Mouse (Mus musculus): ENCODE results near the gene Uck2. TPM values are rescaled to one million over a fixed set of nuclear protein-coding genes. Genes with fewer than 3 reads are reported as not detected.

The Uck2 gene
- total RNA-seq, 2 experiments from 2014 or later = 181 to 286 TPM

DNA sequence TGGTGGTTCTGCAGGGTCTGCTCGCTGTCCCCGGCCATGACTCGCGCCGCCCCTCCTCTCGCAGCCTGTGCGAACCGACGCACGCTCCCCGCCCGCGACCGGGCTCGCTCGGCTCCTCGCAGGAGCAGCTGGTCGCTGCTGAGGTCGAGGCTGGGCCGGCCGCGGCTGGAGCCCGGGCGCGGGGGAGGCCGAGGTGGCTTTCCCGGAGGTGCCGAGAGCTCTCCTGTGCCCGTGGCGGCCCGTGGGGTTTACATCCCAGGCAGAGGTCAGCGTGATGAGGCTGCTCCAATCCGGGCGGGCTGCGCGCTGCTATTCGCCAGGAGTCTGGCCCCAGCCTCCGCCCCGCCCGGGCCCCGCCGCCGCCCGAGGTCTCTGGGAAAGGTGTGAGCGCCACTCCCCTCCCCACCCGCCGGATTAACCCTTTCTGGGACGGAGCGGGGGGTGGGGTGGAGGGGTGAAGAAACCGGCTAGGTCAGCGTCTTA is 242 bp downstream of the Uck2 start:
- peak; percentile 49 for ATAC-seq (replicated peaks; ENCODE audit: poor library complexity, severe bottlenecking)

DNA sequence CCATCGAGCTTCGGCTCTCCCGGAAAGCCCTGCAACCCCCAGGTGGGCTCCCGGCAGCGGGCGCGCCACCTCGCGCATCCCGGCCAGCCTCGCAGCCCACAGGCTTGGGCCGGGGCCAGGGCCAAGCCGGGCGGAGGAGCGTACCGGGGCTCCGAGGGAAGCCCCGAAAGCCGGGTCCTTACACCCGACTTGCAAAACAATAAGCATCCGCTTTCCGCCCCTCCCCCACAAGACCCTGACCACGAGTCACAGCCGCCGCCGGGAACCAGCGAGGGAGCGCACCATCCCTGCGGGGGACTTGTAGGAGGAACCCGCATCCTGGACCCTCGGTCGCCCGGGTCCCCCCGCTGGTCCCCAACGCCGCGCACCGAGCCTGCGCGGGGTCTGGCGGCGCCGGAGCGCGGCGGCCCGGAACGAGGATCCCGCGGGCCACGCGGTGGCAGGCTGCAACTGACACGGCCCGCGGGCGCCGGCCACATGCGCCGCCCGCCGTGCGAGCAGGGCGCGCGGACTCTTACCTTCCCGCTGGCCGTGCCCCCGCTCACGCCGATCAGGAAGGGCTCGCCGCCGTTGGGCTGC is 773 bp downstream of the Uck2 start:
- ATAC-seq (replicated peaks; ENCODE audit: poor library complexity, severe bottlenecking) = peak; percentile 13

DNA sequence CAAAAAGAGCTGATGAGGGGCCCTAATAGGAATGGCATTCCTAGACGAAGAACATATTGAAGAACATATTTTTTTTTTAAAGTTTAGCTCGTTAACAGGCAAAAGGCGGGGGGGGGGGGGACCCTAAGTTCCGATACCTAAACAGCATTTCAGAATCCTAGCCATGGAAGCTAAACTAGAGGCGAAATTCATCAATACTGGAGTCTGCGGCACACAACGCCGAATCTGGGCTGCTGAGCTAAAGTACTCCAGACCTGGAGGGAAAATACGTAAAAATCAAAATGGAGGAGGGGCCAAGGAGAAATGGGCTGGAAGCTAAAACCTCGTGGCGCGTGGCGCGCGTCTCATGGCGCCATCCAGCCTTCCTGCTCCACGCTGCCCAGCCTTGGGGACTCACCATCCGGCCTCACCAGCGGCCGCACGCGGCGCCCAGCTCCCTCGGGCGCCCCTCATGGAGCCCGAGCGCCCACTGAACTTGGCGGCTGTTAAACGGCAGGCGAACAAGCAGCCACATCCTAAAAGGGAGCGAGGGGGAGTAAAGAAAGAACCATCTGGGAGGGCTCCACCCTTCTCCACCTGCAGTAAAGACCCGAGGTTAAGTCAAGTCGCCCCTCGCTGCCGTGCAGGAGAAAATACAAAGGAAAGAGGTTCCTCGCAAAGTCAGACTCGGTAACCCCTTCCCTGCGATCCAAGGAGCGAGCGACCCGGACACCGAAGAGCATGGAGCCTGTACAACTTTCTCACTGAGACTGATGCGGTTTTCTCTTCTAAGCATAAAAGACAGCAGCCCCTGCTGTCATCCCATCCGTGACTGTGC is 1.5 kb downstream of the Uck2 start:
- peak; percentile 26 for ATAC-seq (replicated peaks; ENCODE audit: poor library complexity, severe bottlenecking)

DNA sequence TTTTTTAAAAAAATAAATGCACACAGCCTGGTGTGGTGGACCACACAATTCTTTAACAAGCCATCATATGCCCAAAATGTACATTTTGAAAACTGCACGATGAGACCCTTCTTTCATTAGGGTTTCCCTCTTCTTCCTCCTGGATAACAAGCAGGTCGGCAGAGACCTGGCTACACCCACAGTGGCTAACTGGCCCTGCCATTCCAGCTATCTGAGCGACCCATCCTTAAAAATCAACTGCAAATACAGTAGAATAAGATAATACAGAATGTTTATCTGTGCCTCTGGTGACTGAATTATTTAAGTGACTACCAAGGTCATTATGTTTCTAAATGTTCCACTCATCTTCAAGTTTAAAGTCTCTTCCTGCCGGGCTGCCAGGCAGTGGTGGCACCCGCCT is 2.4 kb downstream of the Uck2 start:
- no peak for ATAC-seq (replicated peaks; ENCODE audit: poor library complexity, severe bottlenecking)

DNA sequence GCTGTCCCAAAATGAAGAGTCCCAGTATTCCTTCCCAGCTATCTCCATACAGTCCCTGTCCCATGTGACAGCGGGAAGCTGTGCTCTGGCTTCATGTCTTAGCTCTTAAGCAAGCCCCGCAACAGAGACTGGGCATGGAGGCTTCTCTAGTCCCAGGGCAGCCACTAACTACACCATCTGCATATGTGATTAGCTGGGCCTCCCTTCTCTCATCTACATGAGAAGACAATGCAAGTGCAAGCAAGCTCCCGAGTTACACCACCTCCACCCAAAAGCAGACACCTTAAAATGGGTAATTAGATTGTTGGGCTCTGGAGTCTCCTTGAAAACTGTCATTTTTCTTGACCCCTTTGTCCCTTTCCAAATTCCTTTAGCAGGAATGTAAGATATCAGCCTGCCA is 3.0 kb downstream of the Uck2 start:
- no peak for ATAC-seq (replicated peaks; ENCODE audit: poor library complexity, severe bottlenecking)

DNA sequence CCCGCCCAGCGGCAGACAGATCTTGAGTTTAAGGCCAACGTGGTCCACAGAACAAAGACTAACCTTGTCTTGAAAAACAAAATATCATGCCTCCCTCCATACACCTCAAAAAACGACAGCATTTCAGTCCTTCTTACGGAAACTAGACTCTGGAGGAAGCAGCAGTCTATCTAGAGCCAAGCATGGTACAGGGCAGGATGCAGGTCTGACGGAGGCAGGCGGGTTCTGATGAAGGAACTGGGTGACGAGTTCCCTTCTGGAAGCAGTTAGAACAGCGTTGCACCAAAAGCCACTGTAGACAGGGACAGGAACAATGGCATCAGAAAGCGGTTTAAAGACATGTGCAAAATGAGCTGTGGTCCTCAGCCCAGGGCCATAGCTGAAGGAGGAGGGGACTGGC is 5.1 kb downstream of the Uck2 start:
- ATAC-seq (replicated peaks; ENCODE audit: poor library complexity, severe bottlenecking) = peak; percentile 12

DNA sequence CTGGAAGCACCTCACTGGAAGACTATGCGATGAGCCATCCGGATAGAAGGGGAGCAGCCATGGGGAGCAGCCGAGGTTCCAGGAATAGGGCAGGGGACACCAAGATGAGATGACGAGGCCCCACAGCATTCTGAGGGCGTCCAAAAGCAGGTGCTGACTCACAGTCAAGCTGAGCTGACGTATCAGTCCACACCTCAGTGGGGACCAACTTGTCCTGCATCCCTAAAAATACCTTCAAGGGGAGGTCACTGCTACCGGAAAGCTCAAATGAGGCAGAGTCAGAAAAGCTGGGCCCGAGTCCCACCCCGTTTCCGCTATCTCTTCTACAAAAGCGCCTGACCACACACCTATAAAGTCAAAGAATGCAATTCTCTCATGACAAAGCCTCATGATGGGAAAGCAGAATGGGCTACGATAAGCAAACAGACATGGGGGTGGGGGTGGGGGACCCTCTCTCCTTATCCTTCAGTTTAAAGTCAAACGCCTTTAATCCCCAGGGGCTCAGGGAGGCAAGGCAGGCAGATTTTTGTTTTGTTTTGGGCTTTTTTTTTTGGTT is 5.9 kb downstream of the Uck2 start:
- no peak for ATAC-seq (replicated peaks; ENCODE audit: poor library complexity, severe bottlenecking)

DNA sequence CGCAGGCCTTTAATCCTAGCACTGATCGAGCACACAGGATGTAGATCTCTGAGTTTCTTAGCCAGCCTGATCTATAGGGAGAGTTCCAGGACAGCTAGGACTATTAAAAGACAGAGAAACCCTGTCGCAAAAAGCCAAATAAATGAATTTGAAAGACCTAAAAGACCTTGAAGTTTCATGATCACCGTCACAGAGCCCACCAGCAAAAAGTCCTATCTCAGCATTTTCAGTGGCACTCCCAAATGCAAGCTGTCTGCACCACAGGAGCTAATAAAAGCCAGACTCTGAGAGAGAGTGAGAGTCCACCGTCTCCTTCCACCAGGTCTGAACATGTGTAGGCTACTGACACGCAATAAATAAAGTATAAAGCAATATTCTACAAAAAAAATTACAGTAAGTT is 6.7 kb downstream of the Uck2 start:
- ATAC-seq (replicated peaks; ENCODE audit: poor library complexity, severe bottlenecking) = no peak

DNA sequence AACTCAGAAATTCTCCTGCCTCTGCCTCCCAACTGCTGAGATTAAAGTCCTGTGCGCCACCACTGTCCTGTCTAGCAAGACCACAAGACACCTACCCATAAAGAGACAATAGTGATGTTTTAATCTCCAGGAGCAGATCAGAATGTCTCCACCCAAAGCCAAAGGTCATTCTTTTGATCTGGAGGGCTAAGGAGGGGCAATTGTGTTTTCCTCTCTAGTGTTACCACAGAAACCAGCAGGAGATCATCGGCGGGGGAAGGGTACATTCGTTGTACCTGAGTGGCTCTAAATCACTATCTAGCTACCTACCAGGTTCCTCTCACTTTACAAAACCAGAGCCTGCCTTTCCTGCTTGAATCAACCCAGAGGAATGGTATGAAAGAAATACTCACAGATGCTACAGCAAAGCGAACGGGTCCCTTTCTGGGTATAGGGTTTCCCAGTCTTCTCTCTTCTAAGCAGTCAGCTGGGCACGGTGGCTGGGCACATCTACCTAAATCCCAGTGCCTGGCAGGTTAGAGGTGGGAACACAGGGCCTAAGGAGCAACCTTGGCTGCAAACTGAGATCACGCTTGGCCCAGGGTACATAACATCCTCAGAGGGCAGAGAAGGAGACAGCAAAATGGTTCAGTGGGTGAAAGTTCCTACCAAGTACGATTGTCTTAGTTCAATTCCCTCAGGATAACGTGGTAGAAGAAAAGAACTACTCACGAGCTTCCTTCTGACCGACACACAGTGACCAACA is 10.3 kb downstream of the Uck2 start:
- no peak for ATAC-seq (replicated peaks; ENCODE audit: poor library complexity, severe bottlenecking)

DNA sequence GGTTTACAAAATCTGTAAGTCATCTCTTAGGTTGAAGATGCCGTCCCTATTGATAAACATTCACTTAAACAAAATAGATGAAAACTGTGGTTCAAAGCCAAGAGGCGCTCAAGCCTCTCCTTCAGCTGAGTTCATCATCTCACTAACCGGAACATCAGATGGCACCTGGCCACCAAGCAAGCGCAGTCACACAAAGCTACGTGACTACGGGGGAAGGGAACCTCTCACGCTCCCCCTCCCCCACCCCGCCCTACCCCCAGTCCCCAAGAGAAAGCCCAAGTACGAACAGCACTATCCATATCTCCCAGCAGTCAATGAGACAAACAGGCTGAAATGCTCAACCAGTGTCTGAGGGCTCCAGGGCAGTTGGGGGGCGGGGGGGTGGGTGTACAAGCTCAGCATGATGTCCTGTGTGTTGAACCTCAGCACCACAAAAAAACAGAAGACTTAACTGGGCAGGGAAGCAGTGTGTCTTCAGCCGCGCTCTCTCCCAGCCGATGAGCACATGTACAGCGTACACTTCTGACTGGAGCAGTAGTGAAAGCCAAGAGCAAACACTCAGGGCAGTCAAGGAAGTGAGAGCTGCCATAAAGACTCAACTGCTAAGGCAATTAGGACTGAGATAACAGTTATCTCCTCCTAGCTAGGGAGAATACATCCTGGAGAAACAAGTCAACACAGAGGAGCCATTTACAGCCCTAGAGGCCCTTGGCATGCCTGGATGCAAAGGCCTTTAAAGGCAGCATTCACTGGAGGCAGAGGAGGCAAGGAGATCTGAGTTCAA is 11.5 kb downstream of the Uck2 start:
- no peak for ATAC-seq (replicated peaks; ENCODE audit: poor library complexity, severe bottlenecking)

DNA sequence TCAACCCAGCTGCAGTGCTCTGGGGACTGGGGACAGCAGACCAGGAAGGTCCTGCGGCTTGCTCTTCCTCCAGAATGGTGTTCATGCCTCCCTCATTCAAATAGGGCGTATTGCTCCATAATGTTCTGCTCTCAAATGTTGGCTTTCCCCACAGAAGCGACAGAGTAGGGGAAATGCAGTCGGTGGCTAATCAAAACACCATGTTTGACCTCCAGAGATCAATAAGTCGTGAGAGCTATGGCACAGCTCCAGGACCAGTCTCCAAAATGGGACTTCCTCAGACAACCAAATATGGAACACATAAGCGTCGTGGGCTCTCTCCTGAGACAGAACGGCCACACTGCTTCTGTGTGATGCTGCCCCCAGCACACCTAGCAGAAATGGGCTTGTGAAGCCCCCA is 13.3 kb downstream of the Uck2 start:
- peak; percentile 3 for ATAC-seq (replicated peaks; ENCODE audit: poor library complexity, severe bottlenecking)

DNA sequence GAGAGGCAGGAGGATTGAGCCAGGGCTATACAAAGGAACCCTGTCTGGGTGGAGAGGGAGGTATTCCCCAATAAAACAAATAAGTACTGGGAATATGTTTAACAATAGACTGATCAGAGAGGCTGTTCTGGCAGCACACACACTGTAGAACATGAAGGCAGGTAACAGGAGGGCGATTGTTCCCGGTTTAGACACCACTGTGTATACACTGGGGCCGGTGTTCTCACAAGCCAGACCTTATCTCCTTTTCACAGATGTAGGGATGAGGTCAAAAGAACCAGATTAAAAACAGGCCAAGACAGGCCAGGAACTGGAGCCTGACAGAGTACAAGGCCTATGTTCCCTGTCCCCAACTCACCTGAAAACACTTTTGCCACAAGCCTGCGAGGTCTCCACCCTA is 13.8 kb downstream of the Uck2 start:
- ATAC-seq (replicated peaks; ENCODE audit: poor library complexity, severe bottlenecking) = no peak

DNA sequence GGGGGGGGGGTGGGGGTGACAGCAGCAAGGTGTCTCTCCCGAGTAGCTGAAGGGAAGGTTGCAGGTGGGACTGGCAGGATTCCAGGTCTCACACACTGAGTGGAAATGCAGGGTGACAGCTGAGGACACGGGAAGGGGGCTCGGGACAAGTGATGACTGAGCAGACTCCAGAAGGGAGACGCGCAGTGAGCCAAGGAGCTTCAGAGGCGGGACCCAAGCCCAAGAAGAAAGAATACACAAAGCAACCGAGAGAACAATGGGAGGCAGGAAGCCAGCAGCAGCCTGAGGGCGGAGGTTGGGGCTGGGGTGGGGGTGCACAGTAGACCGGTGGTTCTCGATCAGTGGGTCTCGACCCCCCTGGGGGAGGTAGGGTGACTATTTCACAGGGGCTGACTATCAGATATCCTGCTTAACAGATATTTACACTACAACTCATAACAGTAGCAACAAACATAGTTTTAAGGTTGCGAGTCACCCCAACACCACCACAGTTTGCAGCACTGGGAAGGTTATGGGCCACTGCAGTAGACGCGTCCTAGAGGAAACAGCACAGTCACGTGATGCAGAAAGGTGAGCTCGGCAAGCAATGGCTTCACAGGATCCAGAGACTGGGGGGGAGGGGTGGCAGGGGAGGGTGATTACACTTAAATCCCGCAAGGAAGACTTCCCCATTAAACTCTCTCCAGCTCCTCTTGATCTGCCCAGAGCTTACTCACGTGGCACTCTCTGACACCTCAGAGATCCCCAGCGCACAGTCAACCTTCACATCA is 14.6 kb downstream of the Uck2 start:
- 0 out of 2 replicates have a peak, but pooled peaks have one; percentile 1 for ATAC-seq (replicated peaks; ENCODE audit: poor library complexity, severe bottlenecking)

DNA sequence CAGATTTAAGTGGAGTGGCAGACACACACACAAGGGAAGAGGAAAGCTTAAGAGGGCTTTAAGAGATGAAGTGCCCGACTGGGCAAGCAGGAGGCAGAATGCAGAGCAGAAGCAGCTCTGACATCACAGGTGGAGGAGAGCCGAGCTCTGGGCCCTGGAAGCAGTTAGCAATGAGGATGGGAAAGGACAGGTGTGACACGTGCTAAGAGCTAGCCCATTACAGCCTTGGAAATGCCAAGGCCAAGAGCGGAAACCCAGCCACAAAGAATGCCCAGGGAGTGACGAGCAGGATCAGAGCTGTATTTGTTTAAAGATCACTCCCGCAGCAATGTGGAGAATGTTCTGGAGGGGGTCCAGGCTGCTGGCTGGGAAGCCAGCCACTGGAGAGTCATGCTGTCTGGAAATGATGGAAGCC is 15.3 kb downstream of the Uck2 start:
- ATAC-seq (replicated peaks; ENCODE audit: poor library complexity, severe bottlenecking) = no peak

DNA sequence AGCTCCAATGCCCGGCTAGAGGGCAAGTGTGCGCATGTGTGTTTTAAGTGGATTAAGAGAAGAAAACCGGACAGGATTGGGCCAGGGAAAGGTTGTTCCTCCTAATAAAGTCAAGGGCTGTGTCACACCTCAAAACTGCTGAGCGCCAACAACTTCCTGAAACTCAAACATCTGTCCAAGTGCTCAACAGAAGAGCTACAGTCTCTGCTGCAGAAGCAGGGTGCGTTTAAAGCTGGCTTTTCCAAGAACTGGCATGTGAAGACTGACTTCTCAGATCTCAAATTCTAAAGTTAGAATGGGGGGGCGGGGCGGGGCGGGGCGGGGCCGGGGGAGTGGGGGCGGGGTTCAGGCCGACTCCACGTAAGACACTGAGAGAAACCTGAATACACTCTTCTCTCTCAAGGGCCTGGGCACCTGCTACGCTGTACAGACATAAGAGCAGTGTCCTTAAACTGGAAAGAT is 15.7 kb downstream of the Uck2 start:
- peak; percentile 20 for ATAC-seq (replicated peaks; ENCODE audit: poor library complexity, severe bottlenecking)

DNA sequence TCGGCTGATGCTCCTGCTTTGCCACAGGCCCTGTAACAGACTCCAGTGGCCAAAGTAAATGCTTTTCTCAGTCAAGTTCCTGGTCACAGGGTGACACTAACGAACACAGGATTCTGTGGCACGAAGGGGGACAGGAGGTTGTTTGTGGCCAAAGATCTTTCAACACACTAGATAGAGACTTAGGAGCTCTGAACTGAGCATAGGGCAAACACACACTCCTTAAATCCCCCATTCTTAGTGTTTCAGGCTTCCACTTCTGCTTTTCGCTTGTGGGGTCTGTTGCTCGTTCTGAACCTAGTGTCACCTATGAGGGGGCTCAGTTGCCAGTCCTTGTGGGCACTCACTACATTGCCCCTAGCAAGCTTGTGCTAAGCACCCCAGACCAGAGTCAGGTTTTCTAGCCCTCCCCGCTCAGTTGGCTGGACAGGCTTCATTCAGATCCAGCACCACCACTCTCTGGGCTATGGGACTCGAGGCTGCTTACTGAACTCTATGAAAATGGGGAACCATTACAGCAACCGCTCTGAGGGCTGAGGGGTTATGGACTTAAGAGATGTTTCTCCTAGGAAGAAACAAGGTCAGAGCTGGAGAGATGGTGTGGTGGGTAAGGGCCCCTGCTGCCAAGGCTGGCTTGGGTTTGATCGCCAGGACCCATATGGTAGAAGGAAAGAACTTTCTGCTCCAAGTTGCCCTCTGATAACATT is 16.6 kb downstream of the Uck2 start:
- peak; percentile 59 for ATAC-seq (replicated peaks; ENCODE audit: poor library complexity, severe bottlenecking)

DNA sequence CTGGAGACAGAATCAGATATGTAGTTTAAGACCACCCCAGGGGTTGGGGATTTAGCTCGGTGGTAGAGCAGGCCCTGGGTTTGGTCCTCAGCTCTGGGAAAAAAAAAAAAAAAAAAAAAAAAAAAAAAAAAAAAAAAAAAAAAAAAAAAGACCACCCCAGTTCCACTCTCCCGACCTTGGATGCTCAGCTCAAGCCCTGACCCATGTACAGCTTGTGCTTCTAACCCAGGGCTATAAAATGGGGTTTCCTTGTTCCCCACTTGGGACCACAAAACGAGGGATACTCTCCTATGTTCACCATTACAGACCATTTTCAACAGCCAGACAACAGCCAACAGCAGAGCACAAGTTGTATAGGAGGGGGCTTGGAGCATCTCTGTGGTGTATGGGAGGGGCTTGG is 18.4 kb downstream of the Uck2 start:
- ATAC-seq (replicated peaks; ENCODE audit: poor library complexity, severe bottlenecking) = no peak

DNA sequence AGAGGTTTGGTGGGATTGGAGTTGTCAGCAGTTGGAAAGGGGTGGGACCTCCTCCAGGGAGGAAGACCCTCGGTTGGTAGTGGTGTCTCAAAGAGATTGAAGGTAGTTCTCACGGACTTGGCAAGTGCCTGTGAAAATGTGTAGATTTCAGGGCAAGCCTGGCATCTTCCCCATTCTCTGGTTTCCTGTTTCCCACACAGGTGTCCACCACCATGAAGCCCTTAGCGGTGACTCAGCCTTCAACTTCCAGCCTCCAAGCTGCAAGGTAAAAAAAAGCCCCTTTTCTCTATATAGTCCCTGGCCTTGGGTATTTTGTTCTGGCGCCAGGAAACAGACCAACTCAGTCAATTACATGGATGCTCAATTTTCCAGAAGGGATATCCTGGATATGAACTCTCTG is 19.8 kb downstream of the Uck2 start:
- no peak for ATAC-seq (replicated peaks; ENCODE audit: poor library complexity, severe bottlenecking)

All from granulocyte monocyte progenitor cell, adult 5-6 weeks (primary cell).